Mouse (Mus musculus) layer of hippocampus, adult 9-11 months (tissue): Measurements from ENCODE around the gene Epb41l2.
A peak's percentile ranks its signal among the peaks of the same experiment; 100 is the strongest.

ENCODE experiments used
- DNase-seq: peaks from one replicate; pipeline ENCODE4 v3.0.0; 2022

Gene Epb41l2

DNA sequence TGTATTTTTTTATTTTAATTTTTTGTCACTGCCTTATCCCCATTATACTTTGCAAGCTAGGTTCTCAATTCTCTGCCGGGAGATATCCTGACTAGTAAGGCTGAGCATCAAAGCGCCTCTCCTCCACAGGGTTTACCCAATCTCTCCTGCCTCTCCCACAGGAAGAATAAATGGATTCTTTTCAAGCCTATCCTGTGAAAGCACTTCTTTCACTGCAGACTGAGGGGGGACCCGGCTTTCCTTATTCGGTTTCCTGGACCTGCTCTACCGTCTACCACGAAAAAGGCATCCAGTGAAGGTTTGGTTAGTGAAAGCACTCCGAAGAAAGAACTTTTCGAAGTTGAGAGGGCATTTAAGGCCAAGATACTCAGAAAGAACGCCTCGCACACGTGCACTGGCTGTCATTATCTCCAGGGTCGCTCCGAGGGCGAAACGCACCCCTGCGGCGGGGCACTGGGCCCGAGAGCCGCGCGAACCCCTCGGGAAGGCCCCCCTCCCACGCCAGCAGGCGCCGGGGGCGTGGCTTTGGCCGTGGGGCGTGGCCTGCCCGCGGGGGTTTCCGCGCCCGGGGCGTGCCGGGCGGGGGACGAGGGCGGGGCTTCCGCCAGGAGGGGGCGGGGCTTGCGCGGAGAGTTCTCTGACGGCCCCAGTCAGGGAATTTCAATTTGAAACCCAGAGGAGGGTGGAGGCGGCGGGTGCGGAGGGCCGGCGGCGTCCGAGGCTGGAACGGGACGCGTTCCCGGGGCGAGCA, at the start of gene Epb41l2:
Gene Epb41l2 (plus strand): TSS at position 591 of the 751 bp plus-strand sequence.
- DNase-seq, result peak; percentile 87

DNA sequence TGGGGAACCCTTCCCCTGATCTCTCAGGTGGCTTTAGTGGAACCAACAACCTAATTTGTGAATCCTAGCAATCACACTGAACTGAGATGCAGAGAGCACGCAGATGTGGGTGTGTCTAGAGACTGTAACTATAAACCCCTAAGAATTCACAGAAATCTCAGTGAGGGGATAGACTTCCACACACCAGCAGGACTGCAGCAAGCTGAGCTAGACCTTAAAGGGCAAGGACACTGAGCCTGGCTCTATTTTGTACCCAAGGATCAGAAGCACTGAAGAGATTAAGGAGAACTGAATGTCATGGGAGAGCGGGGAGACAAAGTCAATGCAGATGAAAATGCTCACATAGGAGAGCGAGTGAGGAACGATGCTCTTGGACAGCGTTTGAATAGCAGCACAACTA, 49.6 kb upstream of the Epb41l2 start:
- no peak for DNase-seq

GRCm38 (mm10) chr10:25310736-25311135, 48.9 kb upstream of the Epb41l2 start:
- DNase-seq, result no peak

GRCm38 (mm10) chr10:25311554-25312212, 47.9 kb upstream of the Epb41l2 start:
- DNase-seq, result no peak

GRCm38 (mm10) chr10:25313856-25314584, 45.6 kb upstream of the Epb41l2 start:
- DNase-seq, result no peak

GRCm38 (mm10) chr10:25317665-25318064, 41.9 kb upstream of the Epb41l2 start:
- DNase-seq, result no peak

- peak; percentile 25 for DNase-seq
Measured at GRCm38 (mm10) chr10:25318405-25318804, 41.2 kb upstream of the Epb41l2 start.

DNA sequence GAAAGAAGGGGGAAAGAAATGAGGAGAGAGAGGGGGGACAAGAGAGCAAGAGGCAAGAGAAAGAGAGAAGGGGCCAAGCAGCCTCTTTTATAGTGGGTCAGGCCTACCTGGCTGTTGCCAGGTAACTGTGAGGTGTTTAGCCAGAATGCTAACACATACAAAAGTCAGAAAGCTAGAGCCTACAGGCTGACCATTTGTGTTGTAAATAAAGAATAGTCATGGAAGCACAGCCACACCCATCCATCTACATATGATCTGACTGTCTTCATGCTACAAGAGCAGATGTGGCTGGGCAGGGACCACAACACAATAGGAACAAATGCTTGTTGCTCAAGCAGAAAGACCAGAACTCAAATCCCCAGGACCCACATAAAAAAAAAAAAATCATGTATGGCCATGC, 40.1 kb upstream of the Epb41l2 start:
- DNase-seq, result no peak

GRCm38 (mm10) chr10:25321198-25321597, 38.4 kb upstream of the Epb41l2 start:
- DNase-seq, result no peak

DNA sequence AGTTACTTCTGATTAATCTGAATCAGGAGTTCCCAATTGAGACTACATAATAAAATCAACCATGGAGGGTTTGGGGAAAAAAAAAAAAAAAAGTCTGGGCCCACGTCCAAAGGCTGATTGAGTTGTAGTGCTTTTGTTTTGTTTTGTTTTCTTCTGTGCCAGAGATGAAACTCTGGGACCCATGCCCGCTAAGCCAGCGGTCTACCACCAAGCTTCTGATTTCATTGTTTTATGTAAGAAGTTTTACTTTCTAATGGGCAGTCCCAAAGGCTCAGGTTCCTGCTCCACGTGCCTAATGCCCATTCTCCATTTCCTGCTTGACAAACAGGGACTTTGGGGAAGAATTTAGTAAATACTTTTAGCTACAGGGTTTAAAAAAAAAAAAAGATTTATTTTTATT, 33.9 kb upstream of the Epb41l2 start:
- no peak for DNase-seq

DNA sequence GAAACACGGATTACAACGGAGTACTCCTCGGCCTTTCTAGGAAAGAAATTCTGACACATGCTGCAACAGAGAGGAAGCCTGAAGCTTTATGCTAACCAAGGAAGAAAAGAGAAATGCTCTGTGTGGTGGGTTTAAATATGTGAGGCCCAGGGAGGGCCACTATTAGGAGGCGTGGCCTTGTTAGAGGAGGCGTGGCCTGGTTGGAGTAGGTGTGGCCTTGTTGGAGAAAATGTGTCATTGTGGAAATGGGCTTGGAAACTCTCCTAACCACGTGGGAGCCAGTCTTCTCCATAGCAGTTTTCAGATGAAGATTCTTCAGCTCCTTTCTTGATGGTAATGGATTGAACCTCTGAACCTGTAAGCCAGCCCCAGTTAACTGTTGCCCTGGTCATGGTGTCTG, 32.1 kb upstream of the Epb41l2 start:
- DNase-seq, result no peak

DNA sequence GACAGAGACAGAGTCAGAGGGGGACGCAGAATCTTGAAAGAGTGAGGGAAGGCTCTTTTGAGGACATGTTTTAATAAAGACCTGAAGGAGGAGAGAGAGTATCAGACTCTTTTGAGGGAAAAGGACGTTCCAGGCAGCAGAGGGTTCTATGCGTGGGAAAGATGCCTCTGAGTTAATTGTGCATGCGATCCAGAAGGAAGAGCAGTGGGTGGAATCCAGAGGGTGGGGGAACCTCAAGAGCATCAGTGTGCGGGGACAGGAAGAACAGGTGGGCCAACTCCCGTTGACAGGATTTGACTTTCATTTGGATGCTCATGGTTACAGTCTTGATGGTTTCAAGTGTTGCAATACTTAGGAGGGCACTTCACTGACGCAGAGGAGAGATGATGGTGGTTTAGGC, 29.5 kb upstream of the Epb41l2 start:
- no peak for DNase-seq

DNA sequence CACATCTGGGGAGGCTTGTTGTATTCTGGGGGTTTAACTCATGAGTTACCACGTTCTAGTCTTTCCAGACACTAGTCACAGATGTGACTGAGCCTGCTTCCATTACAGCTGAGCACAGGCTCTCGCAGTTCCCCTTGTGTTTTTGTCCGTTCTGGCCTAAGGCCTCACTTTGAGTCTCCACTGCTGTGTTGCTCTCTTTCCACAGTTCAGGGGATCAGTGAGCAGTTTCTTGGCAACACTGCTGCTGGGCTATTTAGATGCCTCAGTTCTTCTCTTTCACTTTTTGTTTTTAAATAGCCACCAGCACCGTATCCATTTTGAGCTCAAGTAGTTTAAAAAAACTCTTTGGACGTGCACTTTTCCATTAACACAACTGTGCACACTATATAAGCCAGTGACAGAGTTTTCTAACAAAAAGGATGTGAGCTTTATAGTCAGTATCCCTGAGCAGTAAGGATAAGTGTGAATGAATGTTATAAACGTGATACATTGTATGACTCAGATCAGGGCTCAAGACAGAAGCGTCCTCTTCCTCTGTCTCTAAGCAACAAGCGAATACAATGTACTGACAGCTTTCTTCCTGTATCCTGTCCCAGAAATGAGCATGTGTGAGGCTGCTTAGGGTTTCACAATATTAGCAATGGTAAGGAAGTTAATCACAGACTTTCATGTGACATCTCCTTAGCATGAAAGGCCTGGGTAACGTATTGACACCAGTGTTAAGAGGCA, 28.1 kb upstream of the Epb41l2 start:
- peak; percentile 41 for DNase-seq

DNA sequence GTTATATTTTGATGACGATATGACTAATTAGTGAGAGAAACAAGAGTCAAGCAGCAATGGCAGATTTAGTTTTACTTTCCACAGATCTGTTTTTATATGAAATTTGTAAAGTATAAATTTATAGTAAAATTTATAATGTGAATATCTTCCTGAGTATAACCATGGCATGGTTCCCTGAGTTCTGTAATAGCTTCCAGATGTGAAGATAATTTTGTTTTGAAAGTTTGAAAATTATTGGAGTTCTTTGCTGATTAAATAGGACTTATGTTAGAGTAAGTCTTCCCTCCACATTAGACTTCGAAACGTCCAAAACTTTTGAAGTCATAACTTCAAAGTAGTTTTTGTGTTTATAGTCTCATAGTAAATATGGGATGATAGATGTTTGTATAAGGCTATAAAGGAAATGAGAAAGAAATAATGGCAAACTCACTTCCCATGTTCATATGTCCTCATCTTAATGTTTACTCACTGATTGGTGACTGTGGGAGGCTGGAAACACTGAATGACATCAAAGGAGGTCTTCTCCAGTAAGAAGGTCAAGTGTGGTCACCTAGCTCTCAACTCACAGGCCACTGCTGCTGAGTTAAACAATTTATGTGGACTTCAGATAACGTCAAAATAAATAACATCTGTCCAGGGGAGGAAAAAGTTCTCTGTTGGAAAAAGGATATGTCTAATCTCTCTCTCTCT, 26.1 kb upstream of the Epb41l2 start:
- DNase-seq, result no peak

DNA sequence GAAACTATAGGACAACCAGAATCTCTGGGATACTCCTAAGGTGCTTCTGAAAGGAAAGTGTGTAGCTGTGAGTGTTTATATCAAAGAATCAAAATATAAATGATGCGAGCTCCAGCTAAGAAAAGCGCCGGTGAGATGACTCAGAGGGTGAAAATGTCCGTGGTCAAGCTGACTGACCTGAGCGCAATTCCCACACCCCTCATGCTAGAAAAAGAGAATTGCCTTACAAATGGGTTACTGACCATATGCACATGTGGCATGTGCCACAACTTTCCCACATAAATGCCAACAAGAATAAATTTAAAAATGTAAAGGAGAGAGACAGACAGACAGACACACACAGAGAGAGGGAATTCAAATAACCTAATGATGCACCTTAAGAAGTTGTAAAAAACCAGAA, 18.9 kb upstream of the Epb41l2 start:
- DNase-seq, result no peak

DNA sequence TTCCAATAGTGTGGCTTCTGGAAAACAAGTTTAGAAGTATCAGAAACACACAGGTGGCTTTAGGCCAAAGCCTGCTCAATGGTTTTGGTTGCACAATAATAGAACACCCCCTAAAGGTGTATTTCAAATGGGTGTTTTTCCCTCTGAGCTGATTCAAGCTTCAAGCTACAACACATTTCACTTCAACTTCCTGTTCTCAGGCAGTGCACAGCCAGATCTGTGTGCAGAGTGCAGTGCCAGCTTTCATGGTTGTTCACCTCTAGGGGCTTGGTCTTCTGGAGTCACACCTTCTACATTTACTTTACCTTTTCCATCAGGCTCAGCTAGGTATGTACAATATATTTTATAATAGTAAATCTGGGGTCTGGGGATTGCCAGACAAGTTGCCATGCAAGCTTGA, 16.8 kb upstream of the Epb41l2 start:
- no peak for DNase-seq

GRCm38 (mm10) chr10:25353941-25354340, 5.7 kb upstream of the Epb41l2 start:
- DNase-seq, result peak; percentile 52

GRCm38 (mm10) chr10:25354390-25354789, 5.2 kb upstream of the Epb41l2 start:
- DNase-seq, result no peak

- no peak for DNase-seq
Measured at GRCm38 (mm10) chr10:25359959-25360811, 587 bp downstream of the Epb41l2 start.

- DNase-seq, result no peak
Measured at GRCm38 (mm10) chr10:25362235-25362634, 2.6 kb downstream of the Epb41l2 start.

GRCm38 (mm10) chr10:25365158-25365557, 5.6 kb downstream of the Epb41l2 start:
- no peak for DNase-seq

DNA sequence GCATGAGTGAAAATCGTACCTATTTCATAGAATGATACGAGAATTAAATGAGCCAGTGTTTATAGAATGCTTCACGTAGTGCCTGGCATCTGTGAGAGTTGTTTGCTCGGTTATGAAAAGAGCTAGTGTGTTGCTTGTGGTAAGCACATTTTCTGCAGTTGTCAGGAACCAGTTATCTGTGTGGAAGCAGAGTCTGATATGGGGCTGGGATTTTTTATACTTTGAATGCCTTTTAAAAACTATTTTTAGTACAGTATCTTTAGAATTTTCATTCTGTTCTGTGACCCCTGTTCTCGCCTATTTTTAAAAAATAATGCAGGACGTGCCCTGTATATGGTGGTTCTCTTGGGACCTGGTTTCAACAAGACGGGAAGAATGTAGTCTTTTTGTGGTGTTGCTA, 6.1 kb downstream of the Epb41l2 start:
- no peak for DNase-seq
